8 mouse cellular contexts compared by ENCODE assay signal in genomic region chr9:89461190-89461589, GRCm38 (mm10).
DNase-seq lines count a peak whose midpoint lies in the region; ATAC-seq lines count a peak whose summit lies in the region.

No protein-coding gene starts in this region.

- ATAC-seq in common myeloid progenitor, adult 5-6 weeks (replicated peaks; ENCODE audit: low read depth, poor library complexity, severe bottlenecking), result peak; percentile 87
- peak; percentile 77 for ATAC-seq in megakaryocyte-erythroid progenitor cell, adult 5-6 weeks (replicated peaks; ENCODE audit: low FRiP score, low TSS enrichment, poor library complexity, severe bottlenecking)

- DNase-seq in heart, adult 8-10 months (ENCODE audit: low spot score), result peak; percentile 9
- DNase-seq in heart, adult 9 months (ENCODE audit: low spot score in 2 of 2), result no peak
- DNase-seq in 3T3-L1 (ENCODE audit: low read depth, low spot score) (peak; percentile 32), ZHBTc4 (ENCODE audit: low read depth, low spot score) (peak; percentile 72)
- peak; percentile 49 for DNase-seq in layer of hippocampus, adult 11-12 months (ENCODE audit: low spot score)
- peak; percentile 9 for DNase-seq in yolk sac, embryonic 10.5 days (ENCODE audit: low spot score)

Comparison
In these comparisons a context has a peak if more than half of its experiments do, and no peak if none do; other contexts are left out.
1. DNase-seq: peak in heart, adult 8-10 months (single experiment), 3T3-L1 (single experiment), ZHBTc4 (single experiment), layer of hippocampus, adult 11-12 months (single experiment) and yolk sac, embryonic 10.5 days (single experiment); none in heart, adult 9 months (0 of 2).